8 mouse cellular contexts compared by ENCODE assay signal in the genomic region with DNA sequence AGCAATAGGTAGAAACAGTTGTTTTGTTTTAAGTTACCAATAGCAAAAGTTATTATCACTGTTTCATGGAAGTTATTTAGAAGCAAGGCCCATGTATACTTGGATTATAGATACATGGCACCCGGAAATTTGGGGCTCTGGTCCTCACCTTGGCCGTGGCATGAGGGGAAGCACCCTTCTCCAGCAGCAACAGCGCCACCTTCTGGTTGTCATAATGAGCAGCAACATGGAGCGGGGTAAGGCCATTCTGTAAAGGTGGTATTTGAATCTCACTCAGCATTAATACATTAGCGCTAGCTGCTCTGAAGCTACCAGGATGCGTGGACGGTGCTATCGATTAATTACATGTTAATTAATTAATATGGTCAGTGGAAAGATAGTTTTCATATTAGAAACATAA.
DNase-seq lines count a peak whose midpoint lies in the region; ATAC-seq and TF ChIP-seq lines count a peak whose summit lies in the region.

No protein-coding gene starts in this region.

- H3K9me3 ChIP-seq in kidney, embryonic 15.5 days (replicated peaks), result no peaks in the 10 kb centered on the region
- H3K9me3 ChIP-seq in kidney, postnatal 0 days (replicated peaks; ENCODE audit: low read length), result no peaks in the 10 kb centered on the region

- no peaks in the 10 kb centered on the region for H3K36me3 ChIP-seq in kidney, adult 2 months (ENCODE audit: control insufficient read depth, insufficient read depth, low read length)
- no peaks in the 10 kb centered on the region for H3K36me3 ChIP-seq in kidney, embryonic 15.5 days
- no peaks in the 10 kb centered on the region for H3K36me3 ChIP-seq in kidney, postnatal 0 days (ENCODE audit: insufficient read depth, low read length)

- TF ChIP-seq CTCF in kidney, adult 2 months (conservative IDR thresholded peaks at IDR 0.05; ENCODE audit: insufficient read depth, insufficient read length, low read depth, low read length), result peak; percentile 75
- peak; percentile 66 for TF ChIP-seq CTCF in kidney, postnatal 0 days (IDR thresholded peaks at IDR 0.05; ENCODE audit: low read depth)

- H3K4me2 ChIP-seq in kidney, embryonic 15.5 days, result no peak overlapping the region
- H3K4me2 ChIP-seq in kidney, postnatal 0 days (ENCODE audit: low read length), result no peak overlapping the region

- peak; percentile 33 for DNase-seq in kidney, adult 2 months
- peak; percentile 29 for DNase-seq in MEL-GATA-1-ER (ENCODE audit: extremely low read depth, low read depth)
- peak; percentile 48 for DNase-seq in cerebellum, adult 9-11 months
- DNase-seq in kidney, postnatal 0 days (ENCODE audit: low spot score), result peak; percentile 15
- peak; percentile 56 for DNase-seq in retina, postnatal 1 day
- DNase-seq in spleen, postnatal 4 days (ENCODE audit: low spot score in 2 of 2), result no peak
- no peak for DNase-seq in frontal cortex, postnatal 36 days (ENCODE audit: low spot score in 2 of 2)

- ATAC-seq in kidney, embryonic 15.5 days (replicated peaks; ENCODE audit: low FRiP score), result no peak
- no peak; the same call in 1 of the 2 replicates for ATAC-seq in kidney, postnatal 0 days (replicated peaks; ENCODE audit: low FRiP score, low read depth)

- H3K4me1 ChIP-seq in kidney, adult 2 months (ENCODE audit: control insufficient read depth, insufficient read depth, low read length), result no peaks in the 10 kb centered on the region
- no peaks in the 10 kb centered on the region for H3K4me1 ChIP-seq in kidney, embryonic 15.5 days
- no peaks in the 10 kb centered on the region for H3K4me1 ChIP-seq in kidney, postnatal 0 days (replicated peaks; ENCODE audit: insufficient read depth, low read length)

- H3K4me3 ChIP-seq in kidney, adult 2 months (ENCODE audit: insufficient read depth, low read depth, low read length), result no peak overlapping the region
- no peak overlapping the region for H3K4me3 ChIP-seq in kidney, embryonic 15.5 days (replicated peaks)
- H3K4me3 ChIP-seq in kidney, postnatal 0 days (replicated peaks; ENCODE audit: low read depth, low read length), result no peak overlapping the region

- H3K27me3 ChIP-seq in kidney, adult 2 months (replicated peaks; ENCODE audit: control insufficient read depth, insufficient read depth, low read length), result no peaks in the 10 kb centered on the region
- no peaks in the 10 kb centered on the region for H3K27me3 ChIP-seq in kidney, embryonic 15.5 days
- no peaks in the 10 kb centered on the region for H3K27me3 ChIP-seq in kidney, postnatal 0 days (ENCODE audit: insufficient read depth, low read length)

- no peak for TF ChIP-seq POLR2A in kidney, adult 2 months (IDR thresholded peaks at IDR 0.05; ENCODE audit: low read depth, low read length)

- WGBS in kidney, adult 2 months, result 60% methylated on average over 8 of the region's 8 CpGs
- WGBS in kidney, embryonic 15.5 days, result 58% methylated on average over 8 of the region's 8 CpGs
- 64% methylated on average over 8 of the region's 8 CpGs for WGBS in kidney, postnatal 0 days

- H3K27ac ChIP-seq in kidney, adult 2 months (ENCODE audit: insufficient read depth, low read depth, low read length), result no peak overlapping the region
- H3K27ac ChIP-seq in kidney, embryonic 15.5 days, result no peak overlapping the region
- H3K27ac ChIP-seq in kidney, postnatal 0 days, result no peak overlapping the region

- H3K9ac ChIP-seq in kidney, embryonic 15.5 days, result no peak overlapping the region
- H3K9ac ChIP-seq in kidney, postnatal 0 days (ENCODE audit: low read depth, low read length), result no peak overlapping the region

Comparison
In these comparisons a context has a peak if more than half of its experiments do, and no peak if none do; other contexts are left out.
1. DNase-seq: peak in kidney, adult 2 months (single experiment), MEL-GATA-1-ER (single experiment), cerebellum, adult 9-11 months (single experiment), kidney, postnatal 0 days (single experiment) and retina, postnatal 1 day (single experiment); none in spleen, postnatal 4 days (0 of 2) and frontal cortex, postnatal 36 days (0 of 2).